Mouse (Mus musculus): ENCODE measurements around the gene Mptx2. TPM values are rescaled to one million over a fixed set of nuclear protein-coding genes. Genes with fewer than 3 reads are reported as not detected.
"Not testable (repeated sequence)": the region's sequence is repeated elsewhere in the genome, so short reads cannot be mapped to it uniquely, and the experiment has no call there.

Gene Mptx2
- polyA plus RNA-seq, 1 experiment, result not detected

GRCm38 (mm10) chr1:173265701-173266100, 11.9 kb downstream of the Mptx2 start, which contains the start of gene Olfr418:
TSS of gene Olfr418 (plus strand) at chr1:173266001.
- Histone ChIP-seq H3K27ac (ENCODE audit: insufficient read depth, low read depth, low read length) (no peak within 1 kb of the TSS), H3K4me1 (ENCODE audit: control insufficient read depth, insufficient read depth, low read length) (no peaks in the 10 kb centered on the region)

GRCm38 (mm10) chr1:173249888-173250287, 27.7 kb downstream of the Mptx2 start:
- Histone ChIP-seq H3K4me1 (ENCODE audit: control insufficient read depth, insufficient read depth, low read length) (no peaks in the 10 kb centered on the region), H3K4me3 (ENCODE audit: insufficient read depth, low read length) (no peak overlapping the region), H3K27ac (ENCODE audit: insufficient read depth, low read depth, low read length) (no peak overlapping the region)
- TF ChIP-seq CTCF (IDR thresholded peaks at IDR 0.05; ENCODE audit: low read depth, low read length) (no peak), POLR2A (IDR thresholded peaks at IDR 0.05; ENCODE audit: borderline replicate concordance, low read depth, low read length) (no peak)

More at GRCm38 (mm10) chr1:173265701-173266100, 11.9 kb downstream of the Mptx2 start, which contains the start of gene Olfr418:
- TF ChIP-seq POLR2A (IDR thresholded peaks at IDR 0.05; ENCODE audit: borderline replicate concordance, low read depth, low read length) (no peak), CTCF (IDR thresholded peaks at IDR 0.05; ENCODE audit: low read depth, low read length) (no peak)
- H3K4me3 ChIP-seq (ENCODE audit: insufficient read depth, low read length), result no peak within 1 kb of the TSS

GRCm38 (mm10) chr1:173237004-173237403, 40.6 kb downstream of the Mptx2 start:
- not testable (repeated sequence) for H3K4me1 ChIP-seq (ENCODE audit: control insufficient read depth, insufficient read depth, low read length); H3K27ac ChIP-seq (ENCODE audit: insufficient read depth, low read depth, low read length); H3K4me3 ChIP-seq (ENCODE audit: insufficient read depth, low read length)

- Histone ChIP-seq H3K4me3 (ENCODE audit: insufficient read depth, low read length) (no peak within 1 kb of the TSS), H3K4me1 (ENCODE audit: control insufficient read depth, insufficient read depth, low read length) (no peaks in the 10 kb centered on the region), H3K27ac (ENCODE audit: insufficient read depth, low read depth, low read length) (no peak within 1 kb of the TSS)
- no peak for TF ChIP-seq POLR2A (IDR thresholded peaks at IDR 0.05; ENCODE audit: borderline replicate concordance, low read depth, low read length)
- no peak for TF ChIP-seq CTCF (IDR thresholded peaks at IDR 0.05; ENCODE audit: low read depth, low read length)
Measured at GRCm38 (mm10) chr1:173227081-173227480, 50.5 kb downstream of the Mptx2 start, which contains the start of gene Fcer1a. TSS of gene Fcer1a (minus strand) at chr1:173227214.

Other genes with a start within 250 kb of the Mptx2 start
- not detected in 2 replicates for gene Olfr1408, start 140.4 kb downstream of the Mptx2 start, polyA plus RNA-seq (2012; ENCODE audit: insufficient read depth, insufficient read length, missing spikeins)
- not detected in 2 replicates for gene Olfr1406, start 87.1 kb downstream of the Mptx2 start, polyA plus RNA-seq (2012; ENCODE audit: insufficient read depth, insufficient read length, missing spikeins)
- gene Olfr218, start 80.0 kb downstream of the Mptx2 start, polyA plus RNA-seq (2012; ENCODE audit: insufficient read depth, insufficient read length, missing spikeins), result not detected in 2 replicates
- gene Olfr1404, start 65.4 kb downstream of the Mptx2 start, polyA plus RNA-seq (2012; ENCODE audit: insufficient read depth, insufficient read length, missing spikeins), result not detected in 2 replicates
- gene Fcer1a, start 50.6 kb downstream of the Mptx2 start, polyA plus RNA-seq (2012; ENCODE audit: insufficient read depth, insufficient read length, missing spikeins), result not detected in 2 replicates
- not detected in 2 replicates for gene Olfr418, start 11.8 kb downstream of the Mptx2 start, polyA plus RNA-seq (2012; ENCODE audit: insufficient read depth, insufficient read length, missing spikeins)
- gene Ackr1, start 56.0 kb upstream of the Mptx2 start, polyA plus RNA-seq (2012; ENCODE audit: insufficient read depth, insufficient read length, missing spikeins), result not detected in 2 replicates
- gene Aim2, start 73.1 kb upstream of the Mptx2 start, polyA plus RNA-seq (2012; ENCODE audit: insufficient read depth, insufficient read length, missing spikeins), result 62.9 and 94.2 TPM in 2 replicates
- gene Cadm3, start 89.9 kb upstream of the Mptx2 start, polyA plus RNA-seq (2012; ENCODE audit: insufficient read depth, insufficient read length, missing spikeins), result not detected in 2 replicates
- gene Ifi206, start 213.3 kb upstream of the Mptx2 start, polyA plus RNA-seq (2012; ENCODE audit: insufficient read depth, insufficient read length, missing spikeins), result 17.7 and 19.1 TPM in 2 replicates